Mouse (Mus musculus) layer of hippocampus, adult 2 months (tissue): Measurements from ENCODE around the gene Iqschfp. TPM values are rescaled to one million over a fixed set of nuclear protein-coding genes. Genes with fewer than 3 reads are reported as not detected.

Experiments
- DNase-seq, 2 experiments: peaks; one replicate each; pipeline ENCODE4 v3.0.0; 2022; ENCODE audit warnings: low spot score in 2 of 2
- H3K27ac ChIP-seq: fragments of 200-600 bp; 2 replicates; pipeline ENCODE4 v1.8.1; 2022
- H3K4me3 ChIP-seq: fragments of 200-600 bp; 2 replicates; pipeline ENCODE4 v1.8.1; 2022; ENCODE audit warnings: mild to moderate bottlenecking
- CTCF ChIP-seq: fragments of 200-600 bp; conservative IDR thresholded peaks from 2 replicates; pipeline ENCODE4 v1.8.1; 2022; ENCODE audit warnings: antibody characterized with exemption, mild to moderate bottlenecking, moderate library complexity
- total RNA-seq, 2 experiments: library from RNA; stranded (reverse); gene quantifications; 2 replicates each; pipeline ENCODE4 v1.2.3; 2021

Gene Iqschfp
- total RNA-seq, 2 experiments from 2014 or later = 13.6 to 15.5 TPM

- Histone ChIP-seq H3K27ac (peak overlapping the region; percentile 89), H3K4me3 (peak overlapping the region; percentile 50)
- no peak for DNase-seq
- TF ChIP-seq CTCF = no peak
Measured at GRCm38 (mm10) chr3:68583771-68584511, 691.9 kb downstream of the Iqschfp start.

- no peak overlapping the region; the same call in 1 of the 2 replicates for H3K4me3 ChIP-seq
- peak overlapping the region; percentile 89 for H3K27ac ChIP-seq
- TF ChIP-seq CTCF = no peak
- DNase-seq = no peak
Measured at GRCm38 (mm10) chr3:68585213-68585612, 693.2 kb downstream of the Iqschfp start.

DNA sequence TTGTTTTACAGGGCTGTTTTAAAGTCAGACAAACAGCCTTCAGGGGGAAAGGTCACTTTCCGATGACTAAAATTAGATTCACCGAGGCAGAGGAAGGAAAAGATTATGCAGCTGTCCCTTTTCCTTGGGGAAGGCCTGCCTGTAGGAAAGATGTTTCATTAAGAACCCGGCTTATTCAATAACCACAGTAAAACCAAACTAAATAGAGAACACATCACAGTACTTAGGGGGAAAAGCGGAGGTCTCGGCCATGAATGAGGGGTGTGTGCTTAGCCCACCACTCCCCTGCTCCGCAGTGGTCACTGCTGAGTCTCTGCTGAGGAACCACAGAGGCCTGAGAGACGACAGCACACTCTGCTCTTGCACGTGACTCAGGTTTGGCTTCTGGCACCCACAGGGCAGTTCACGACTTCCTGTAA, 694.6 kb downstream of the Iqschfp start:
- TF ChIP-seq CTCF = no peak
- Histone ChIP-seq H3K4me3 (no peak overlapping the region), H3K27ac (peak overlapping the region; percentile 89)
- DNase-seq = no peak

- TF ChIP-seq CTCF = no peak
- DNase-seq = no peak
- Histone ChIP-seq H3K4me3 (no peak overlapping the region), H3K27ac (peak overlapping the region; percentile 82)
Measured at GRCm38 (mm10) chr3:68587567-68588245, 695.7 kb downstream of the Iqschfp start.

GRCm38 (mm10) chr3:68589220-68589840, 697.3 kb downstream of the Iqschfp start:
- TF ChIP-seq CTCF = no peak
- DNase-seq = no peak
- H3K27ac ChIP-seq = peak overlapping the region; percentile 82
- H3K4me3 ChIP-seq = no peak overlapping the region

GRCm38 (mm10) chr3:68590436-68590835, 698.4 kb downstream of the Iqschfp start:
- peak overlapping the region; percentile 82 for H3K27ac ChIP-seq
- peak overlapping the region; percentile 9; the same call in 1 of the 2 replicates for H3K4me3 ChIP-seq
- DNase-seq = no peak
- no peak for TF ChIP-seq CTCF

DNA sequence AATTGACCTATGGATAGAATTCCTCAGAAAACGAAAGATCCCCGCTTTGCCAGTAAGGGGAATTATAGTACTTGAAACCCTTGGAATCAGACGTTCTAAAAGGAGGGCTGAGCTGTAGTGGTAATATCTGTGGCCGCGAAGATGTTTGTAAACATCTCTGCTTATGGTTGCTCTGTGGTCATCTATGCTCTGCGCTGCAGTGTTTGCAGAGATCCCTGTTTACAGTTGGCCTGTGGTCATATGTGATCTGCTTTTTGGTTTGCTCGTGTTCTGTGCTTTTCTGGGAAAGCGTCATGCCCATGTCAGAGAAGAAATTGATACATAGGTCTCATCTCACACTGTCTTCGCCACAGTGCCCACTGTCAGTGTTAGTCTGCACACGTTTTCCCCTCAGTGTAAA, 700.5 kb downstream of the Iqschfp start:
- H3K4me3 ChIP-seq = peak overlapping the region; percentile 26; the same call in 1 of the 2 replicates
- TF ChIP-seq CTCF = no peak
- H3K27ac ChIP-seq = peak overlapping the region; percentile 82
- DNase-seq = no peak

DNA sequence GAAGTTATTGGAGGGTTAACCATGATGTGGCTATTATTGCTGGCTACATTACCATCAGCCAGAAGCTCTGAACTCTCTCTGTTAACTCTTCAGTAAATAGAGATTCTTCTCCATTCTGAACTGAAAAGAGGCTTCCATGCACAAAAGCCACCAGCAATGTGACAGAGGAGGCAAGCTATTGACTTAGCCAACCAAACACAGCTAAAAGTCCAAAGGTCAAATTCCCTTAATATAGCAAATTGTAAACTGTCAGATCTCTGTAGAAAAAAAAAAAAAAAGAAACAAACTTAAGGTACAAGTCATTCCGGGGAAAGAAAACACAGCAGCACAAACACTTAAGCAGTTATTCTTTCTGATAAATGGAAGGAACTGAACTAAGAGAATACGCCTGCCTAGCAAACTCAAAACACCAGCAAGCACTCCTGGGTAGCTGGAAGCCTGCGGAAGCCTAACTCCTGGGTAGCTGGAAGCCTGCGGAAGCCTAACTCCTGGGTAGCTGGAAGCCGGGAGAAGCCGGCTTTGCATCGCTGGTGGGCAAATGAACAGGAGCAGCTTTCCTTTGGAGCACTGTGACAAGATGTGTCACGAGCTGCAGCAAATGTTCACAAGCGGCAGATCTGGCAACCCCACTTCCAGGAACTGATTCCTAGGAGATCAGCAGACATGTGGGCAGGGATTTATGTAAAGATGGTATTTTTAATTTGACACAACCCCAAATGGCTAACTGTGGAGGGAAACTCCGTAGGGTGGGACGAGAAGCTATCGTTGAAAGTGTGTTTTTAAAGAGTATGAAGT, 701.2 kb downstream of the Iqschfp start:
- peak in 1 of 2 experiments; percentile 69 for DNase-seq
- no peak for TF ChIP-seq CTCF
- peak overlapping the region; percentile 82 for H3K27ac ChIP-seq
- peak overlapping the region; percentile 13; the same call in 1 of the 2 replicates for H3K4me3 ChIP-seq

DNA sequence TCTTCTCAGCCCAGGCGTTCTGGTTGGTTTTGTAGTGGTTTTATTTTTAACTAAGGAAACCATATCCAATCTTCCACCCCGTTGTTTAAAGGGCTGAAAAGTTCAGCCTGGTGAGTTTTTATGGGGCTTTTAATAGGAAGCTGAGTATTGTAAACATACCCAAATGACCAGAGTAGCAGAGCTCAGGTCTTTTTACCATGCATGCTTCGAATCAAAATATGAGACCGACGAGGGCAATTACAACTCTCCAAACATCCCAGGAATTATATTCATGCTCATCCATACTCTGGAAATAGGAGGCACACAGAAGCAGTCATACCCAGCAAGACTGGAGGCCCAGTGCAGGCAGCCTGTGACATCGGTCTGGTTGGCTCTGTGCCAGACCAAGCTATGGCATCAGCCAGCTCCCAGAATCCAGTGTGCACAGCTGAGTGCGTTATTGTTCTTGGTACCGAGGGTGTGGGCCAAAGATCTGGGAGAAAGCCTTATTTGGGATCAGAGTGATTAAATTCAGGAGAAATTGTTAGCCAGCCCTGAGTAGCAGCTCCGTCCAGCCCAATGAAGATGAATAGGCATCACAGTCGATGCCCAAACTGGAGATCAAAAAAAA, 703.4 kb downstream of the Iqschfp start:
- TF ChIP-seq CTCF = no peak
- Histone ChIP-seq H3K27ac (peak overlapping the region; percentile 82), H3K4me3 (peak overlapping the region; percentile 6; the same call in 1 of the 2 replicates)
- DNase-seq = no peak

- Histone ChIP-seq H3K27ac (no peak overlapping the region), H3K4me3 (no peak overlapping the region)
- DNase-seq = no peak
- TF ChIP-seq CTCF = no peak
Measured at GRCm38 (mm10) chr3:68596938-68597337, 704.9 kb downstream of the Iqschfp start.

DNA sequence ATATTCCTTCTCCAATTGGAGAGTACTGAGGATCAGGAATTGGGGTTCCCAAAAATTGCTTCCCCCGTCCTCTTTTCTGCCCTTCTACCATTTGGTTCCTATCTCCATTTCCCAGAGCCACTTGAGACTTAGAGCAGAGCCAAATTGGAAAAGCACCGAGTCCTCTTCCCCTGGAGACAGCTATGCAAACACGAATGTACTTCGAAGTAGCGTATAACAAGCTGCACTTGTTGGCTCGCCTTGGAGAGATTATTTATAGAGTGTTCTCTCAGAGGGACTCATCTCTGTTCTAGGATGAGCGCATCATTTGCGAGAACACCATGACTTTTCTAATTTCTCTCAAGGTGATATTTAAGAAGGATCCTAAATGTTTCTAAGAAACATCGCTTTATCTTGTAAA, 710.9 kb downstream of the Iqschfp start:
- peak in 1 of 2 experiments; percentile 52 for DNase-seq
- TF ChIP-seq CTCF = no peak
- peak overlapping the region; percentile 76 for H3K27ac ChIP-seq

DNA sequence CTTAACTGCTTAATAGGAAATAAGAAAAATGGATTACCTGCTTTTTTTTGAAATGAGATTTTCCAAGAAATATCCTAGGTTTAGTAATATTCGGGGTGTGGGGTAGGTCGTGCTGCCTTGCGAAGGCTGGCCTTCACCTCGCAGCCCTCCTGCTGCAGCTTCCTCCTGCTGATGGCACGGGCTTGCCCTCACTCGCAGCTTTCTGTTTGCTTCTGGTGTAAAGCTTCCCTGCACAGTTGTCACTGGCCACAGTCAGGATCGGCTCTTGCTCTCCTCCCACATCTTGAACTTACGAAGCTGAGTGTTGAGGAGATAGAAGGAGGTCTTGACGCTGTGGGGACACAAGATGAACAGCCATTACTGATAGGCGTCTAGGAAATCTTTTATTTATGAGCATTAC, 712.4 kb downstream of the Iqschfp start:
- no peak for TF ChIP-seq CTCF
- Histone ChIP-seq H3K27ac (peak overlapping the region; percentile 76), H3K4me3 (peak overlapping the region; percentile 12; the same call in 1 of the 2 replicates)
- no peak for DNase-seq

More for the DNA sequence above, 710.9 kb downstream of the Iqschfp start:
- no peak overlapping the region; the same call in 1 of the 2 replicates for H3K4me3 ChIP-seq
